ENCODE assay signal across 27 mouse cellular contexts in the genomic region with DNA sequence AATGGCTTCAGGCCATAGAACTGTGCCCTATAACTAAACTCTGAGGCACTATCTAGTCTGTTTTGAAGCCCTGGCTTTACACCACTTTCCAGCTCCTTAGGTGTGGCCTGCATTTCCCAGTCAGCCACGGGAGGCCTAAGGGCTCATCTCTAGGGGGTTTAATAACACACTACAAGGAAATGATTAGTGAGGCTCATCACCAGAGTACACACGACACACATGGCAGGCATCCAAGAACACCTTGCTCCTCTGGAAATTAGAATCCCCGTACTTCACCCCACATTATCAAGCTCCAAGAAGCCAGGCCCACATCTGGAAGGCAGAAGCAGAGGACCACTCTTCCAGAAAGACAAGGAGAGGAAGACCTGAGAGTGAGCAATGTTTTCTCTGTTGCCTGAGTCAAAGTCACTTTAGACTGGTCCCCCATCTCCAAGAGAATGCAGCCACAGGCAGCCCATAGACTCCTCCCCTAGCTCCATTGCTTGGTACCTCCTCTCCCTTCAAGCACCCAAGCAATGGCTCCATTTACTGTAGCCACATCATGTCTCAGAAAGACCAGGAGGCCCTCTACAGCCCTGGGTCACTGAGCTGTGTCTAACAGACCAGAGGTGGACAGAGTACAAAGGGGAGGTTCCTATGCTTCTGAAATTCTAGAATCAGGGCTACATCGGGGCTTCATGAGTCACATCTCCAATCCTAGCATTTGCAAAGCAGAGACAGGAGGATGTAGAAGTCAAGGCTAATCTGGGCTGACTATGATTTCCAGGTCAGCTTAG.
A peak's percentile ranks its signal among the peaks of the same experiment; 100 is the strongest.
DNase-seq lines count a peak whose midpoint lies in the region; ATAC-seq lines count a peak whose summit lies in the region.
"Had no signal": no experiment of that assay in that cellular context is flagged by ENCODE, and none has a peak within 500 bp of the region (broad histone marks: within the 10 kb centered on the region; RNA-seq: fewer than 3 reads in every experiment).

No protein-coding gene starts in this region.

- ATAC-seq in intestine, embryonic 15.5 days: 0 out of 2 replicates have a peak, but pooled peaks have one; percentile 26
- no peak for ATAC-seq in intestine, embryonic 16.5 days
- ATAC-seq in kidney, embryonic 15.5 days (replicated peaks; ENCODE audit: low FRiP score): 0 out of 2 replicates have a peak, but pooled peaks have one; percentile 45
- ATAC-seq: forebrain, embryonic 16.5 days; hindbrain, postnatal 0 days had no signal

- H3K4me1 ChIP-seq in intestine, embryonic 15.5 days (replicated peaks): 0 out of 2 replicates have a peak, but pooled peaks cover 6% of the 10 kb centered on the region
- H3K4me1 ChIP-seq in intestine, embryonic 16.5 days (ENCODE audit: control insufficient read depth, insufficient read depth, low read length): peaks cover 7% of the 10 kb centered on the region
- peaks cover 29% of the 10 kb centered on the region for H3K4me1 ChIP-seq in kidney, embryonic 15.5 days

- DNase-seq in induced T-regulatory cell, adult 2 months (ENCODE audit: low read depth): peak; percentile 18
- DNase-seq in kidney, postnatal 36 days: peak; percentile 77 to 80
- DNase-seq in urinary bladder, postnatal 25 days (ENCODE audit: low spot score): no peak
- DNase-seq in adrenal gland, adult 8-10 months: no peak
- DNase-seq in lung, adult 18-20 months: no peak
- DNase-seq: adrenal gland, postnatal 14 days; cerebellum, adult 2 months; cerebellum, postnatal 36 days; gastrocnemius, postnatal 14 days; heart, adult 11 months; heart, postnatal 10 days; layer of hippocampus, postnatal 36 days; liver, embryonic 13.5 days; lung, embryonic 14.5 days; thymus, postnatal 25 days had no signal

- no peak overlapping the region for H3K27ac ChIP-seq in intestine, embryonic 15.5 days
- H3K27ac ChIP-seq in intestine, embryonic 16.5 days (ENCODE audit: low read length): no peak overlapping the region
- H3K27ac ChIP-seq in kidney, embryonic 15.5 days: no peak overlapping the region
- H3K27ac ChIP-seq: forebrain, embryonic 10.5 days; hindbrain, postnatal 0 days; layer of hippocampus, adult 2 months; limb, embryonic 13.5 days; liver, embryonic 13.5 days had no signal

- no peaks in the 10 kb centered on the region for H3K9me3 ChIP-seq in intestine, embryonic 15.5 days
- H3K9me3 ChIP-seq in intestine, embryonic 16.5 days (ENCODE audit: control insufficient read depth, low read length): no peaks in the 10 kb centered on the region
- no peaks in the 10 kb centered on the region for H3K9me3 ChIP-seq in kidney, embryonic 15.5 days (replicated peaks)
- H3K9me3 ChIP-seq: forebrain, embryonic 10.5 days; G1E; limb, embryonic 13.5 days; liver, embryonic 13.5 days had no signal

- H3K4me2 ChIP-seq in intestine, embryonic 15.5 days (replicated peaks): no peak overlapping the region
- no peak overlapping the region for H3K4me2 ChIP-seq in intestine, embryonic 16.5 days (ENCODE audit: low read depth, low read length)
- H3K4me2 ChIP-seq in kidney, embryonic 15.5 days: no peak overlapping the region
- H3K4me2 ChIP-seq: heart, embryonic 11.5 days; limb, embryonic 13.5 days; liver, embryonic 13.5 days; lung, embryonic 14.5 days; midbrain, embryonic 11.5 days had no signal

- WGBS in intestine, embryonic 15.5 days: 48% methylated on average over 4 of the region's 4 CpGs
- WGBS in intestine, embryonic 16.5 days: 59% methylated on average over 4 of the region's 4 CpGs
- WGBS in kidney, embryonic 15.5 days: 48% methylated on average over 4 of the region's 4 CpGs

- H3K36me3 ChIP-seq in intestine, embryonic 15.5 days: no peaks in the 10 kb centered on the region
- no peaks in the 10 kb centered on the region for H3K36me3 ChIP-seq in intestine, embryonic 16.5 days (ENCODE audit: control insufficient read depth, insufficient read depth, low read length)
- no peaks in the 10 kb centered on the region for H3K36me3 ChIP-seq in kidney, embryonic 15.5 days
- H3K36me3 ChIP-seq: forebrain, embryonic 10.5 days; G1E; limb, embryonic 13.5 days; liver, embryonic 13.5 days had no signal

- H3K9ac ChIP-seq in intestine, embryonic 15.5 days: no peak overlapping the region
- no peak overlapping the region for H3K9ac ChIP-seq in intestine, embryonic 16.5 days (ENCODE audit: low read depth, low read length)
- no peak overlapping the region for H3K9ac ChIP-seq in kidney, embryonic 15.5 days
- H3K9ac ChIP-seq: limb, embryonic 13.5 days; liver, embryonic 13.5 days; lung, embryonic 14.5 days had no signal

- no peak overlapping the region for H3K4me3 ChIP-seq in intestine, embryonic 15.5 days (replicated peaks)
- H3K4me3 ChIP-seq in intestine, embryonic 16.5 days (ENCODE audit: low read length): no peak overlapping the region
- H3K4me3 ChIP-seq in kidney, embryonic 15.5 days (replicated peaks): no peak overlapping the region
- H3K4me3 ChIP-seq: forebrain, embryonic 10.5 days; layer of hippocampus, adult 2 months; limb, embryonic 13.5 days; liver, embryonic 13.5 days had no signal

- H3K27me3 ChIP-seq in intestine, embryonic 15.5 days (replicated peaks): no peaks in the 10 kb centered on the region
- no peaks in the 10 kb centered on the region for H3K27me3 ChIP-seq in intestine, embryonic 16.5 days (replicated peaks; ENCODE audit: control insufficient read depth, insufficient read depth, low read length)
- H3K27me3 ChIP-seq in kidney, embryonic 15.5 days: no peaks in the 10 kb centered on the region
- H3K27me3 ChIP-seq: CH12.LX; limb, embryonic 13.5 days had no signal

Comparison
In these comparisons a context has a peak if more than half of its experiments do, and no peak if none do; other contexts are left out.
1. DNase-seq: peak in induced T-regulatory cell, adult 2 months (single experiment) and kidney, postnatal 36 days (2 of 2); none in urinary bladder, postnatal 25 days (single experiment), adrenal gland, adult 8-10 months (single experiment) and lung, adult 18-20 months (0 of 2).